Mouse (Mus musculus) liver, embryonic 14.5 days (tissue): ENCODE measurements around the gene Gm9964. TPM values are rescaled to one million over a fixed set of nuclear protein-coding genes. Genes with fewer than 3 reads are reported as not detected.

Experiments
- ATAC-seq: fragments of 200-750 bp; cut with Nextera tagmentation; 2 replicates; pipeline ENCODE4 v1.8.0; 2017; ENCODE audit warnings: moderate number of reproducible peaks, mild to moderate bottlenecking, moderate library complexity; ENCODE audit not compliant: insufficient read depth
- DNase-seq, 3 experiments: peaks; one replicate each; pipeline ENCODE4 v3.0.0-alpha.2; 2012 to 2013; ENCODE audit warnings: low read depth in 3 of 3, low spot score in 3 of 3
- H3K27ac ChIP-seq: fragments of 300-500 bp; sonication (generic); 2 replicates; pipeline ENCODE4 v1.5.1; 2014; ENCODE audit warnings: moderate library complexity, mild to moderate bottlenecking, control low read depth, inconsistent platforms
- H3K27me3 ChIP-seq: fragments of 300-500 bp; sonication (generic); 2 replicates; pipeline ENCODE4 v1.6.1; 2014; ENCODE audit warnings: mild to moderate bottlenecking, low read length, moderate library complexity; ENCODE audit not compliant: control insufficient read depth, insufficient read depth
- H3K36me3 ChIP-seq: fragments of 300-500 bp; sonication (generic); replicated peaks from 2 replicates; pipeline ENCODE4 v1.6.1; 2014; ENCODE audit warnings: low read depth; ENCODE audit not compliant: control insufficient read depth, insufficient read depth
- H3K4me1 ChIP-seq, 2 experiments: fragments of 200-500 bp in 1 of 2; fragments of 300-500 bp in 1 of 2; sonication (generic) in 1 of 2; replicated peaks; 2 replicates each; pipeline ENCODE4 v1.6.1; 2012 to 2014; ENCODE audit warnings: antibody characterized with exemption in 1 of 2, inconsistent platforms in 1 of 2, low read length in 1 of 2; ENCODE audit not compliant: control insufficient read depth in 2 of 2, insufficient read depth in 2 of 2
- H3K4me2 ChIP-seq: fragments of 300-500 bp; sonication (generic); 2 replicates; pipeline ENCODE4 v1.6.1; 2014; ENCODE audit warnings: low read depth, mild to moderate bottlenecking, control low read depth, moderate library complexity
- H3K4me3 ChIP-seq, 2 experiments: fragments of 200-500 bp in 1 of 2; fragments of 300-500 bp in 1 of 2; sonication (generic) in 1 of 2; 2 replicates each; pipeline ENCODE4 v1.5.1; 2012 to 2014; ENCODE audit warnings: low read depth in 2 of 2, low read length in 2 of 2, mild to moderate bottlenecking in 2 of 2, control low read depth in 1 of 2, inconsistent platforms in 1 of 2, moderate library complexity in 1 of 2; ENCODE audit not compliant: insufficient read depth in 1 of 2
- H3K9ac ChIP-seq: fragments of 300-500 bp; sonication (generic); replicated peaks from 2 replicates; pipeline ENCODE4 v1.6.1; 2014; ENCODE audit warnings: mild to moderate bottlenecking, control low read depth, moderate library complexity
- H3K9me3 ChIP-seq: fragments of 300-500 bp; sonication (generic); 2 replicates; pipeline ENCODE4 v1.6.1; 2016; ENCODE audit warnings: low read length, mixed read lengths; ENCODE audit not compliant: control insufficient read depth
- CTCF ChIP-seq: IDR thresholded peaks from 2 replicates; pipeline ENCODE4 v1.5.1; 2016; ENCODE audit warnings: antibody characterized with exemption, low read depth, control low read depth
- EP300 ChIP-seq: IDR thresholded peaks from 2 replicates; pipeline ENCODE4 v1.6.1; 2016; ENCODE audit warnings: antibody characterized with exemption, low read depth
- WGBS: fragments of 180-500 bp; shearing (Covaris S2); extraction: QIAGEN DNeasy Blood & Tissue Kit; methylation state at CpG from one replicate; pipeline ENCODE4 v1.1.7; 2014; ENCODE audit not compliant: insufficient replicate concordance; 5-methylcytosine and 5-hydroxymethylcytosine counted together
- polyA plus RNA-seq, 2 experiments: library from polyadenylated mRNA; depleted of rRNA in 1 of 2; stranded (reverse) in 1 of 2; unstranded in 1 of 2; fragments of >200 nt; fragmentation: Nextera tagmentation in 1 of 2; extraction: Ambion mirVana in 1 of 2; gene quantifications; 2 replicates each; pipeline versions ENCODE4 v1.2.1 to v1.2.3; 2012 to 2014

Gene Gm9964
- polyA plus RNA-seq, 2 experiments, result not detected

GRCm38 (mm10) chr11:79258738-79259137 lies 38.0 kb downstream of the Gm9964 start:
- H3K27me3 ChIP-seq, result no peaks in the 10 kb centered on the region
- no peak for DNase-seq
- no peaks in the 10 kb centered on the region for H3K9me3 ChIP-seq
- no peak overlapping the region for H3K27ac ChIP-seq
- WGBS, result 53% methylated on average over 6 of the region's 6 CpGs
- ATAC-seq, result no peak
- TF ChIP-seq CTCF, result no peak
- no peak for TF ChIP-seq EP300
- no peak overlapping the region for H3K4me3 ChIP-seq
- H3K4me2 ChIP-seq, result no peak overlapping the region
- peaks cover 11 to 13% of the 10 kb centered on the region in 2 experiments for H3K4me1 ChIP-seq
- H3K9ac ChIP-seq, result no peak overlapping the region
- H3K36me3 ChIP-seq, result no peaks in the 10 kb centered on the region

GRCm38 (mm10) chr11:79254391-79255098 lies 42.2 kb downstream of the Gm9964 start, which contains the start of gene Wsb1:
Gene Wsb1 (minus strand): TSS chr11:79254671.
- peaks cover 21% of the 10 kb centered on the region in 2 experiments for H3K4me1 ChIP-seq
- H3K4me2 ChIP-seq, result peak within 1 kb of the TSS; percentile 97
- peak within 1 kb of the TSS; percentile 73 for H3K27ac ChIP-seq
- peak within 1 kb of the TSS; percentile 97 for H3K9ac ChIP-seq
- DNase-seq (peak; percentile 77 to 85 (median 77)), ATAC-seq (peak; percentile 85)
- 2% methylated on average over 50 of the region's 50 CpGs for WGBS
- H3K4me3 ChIP-seq, result peak within 1 kb of the TSS; percentile 81 to 95
- H3K9me3 ChIP-seq, result no peaks in the 10 kb centered on the region
- peaks cover 13% of the 10 kb centered on the region for H3K36me3 ChIP-seq
- H3K27me3 ChIP-seq, result no peaks in the 10 kb centered on the region
- no peak for TF ChIP-seq CTCF
- peak; percentile 30; the same call in 1 of the 2 replicates for TF ChIP-seq EP300

GRCm38 (mm10) chr11:79253542-79254390 lies 42.9 kb downstream of the Gm9964 start:
- Histone ChIP-seq H3K4me3 (peak overlapping the region; percentile 81 to 95), H3K36me3 (peaks cover 18% of the 10 kb centered on the region), H3K9ac (peak overlapping the region; percentile 97), H3K9me3 (no peaks in the 10 kb centered on the region), H3K4me1 (peaks cover 21% of the 10 kb centered on the region in 2 experiments), H3K27me3 (no peaks in the 10 kb centered on the region), H3K27ac (peak overlapping the region; percentile 73), H3K4me2 (peak overlapping the region; percentile 97)
- DNase-seq, result peak in 2 of 3 experiments; percentile 25 to 49
- TF ChIP-seq CTCF, result no peak
- peak; percentile 76 for ATAC-seq
- WGBS, result 1% methylated on average over 46 of the region's 49 CpGs

- TF ChIP-seq EP300, result no peak
- no peak for TF ChIP-seq CTCF
- peak overlapping the region; percentile 97 for H3K4me2 ChIP-seq
- H3K36me3 ChIP-seq, result peaks cover 22% of the 10 kb centered on the region
- no peak for ATAC-seq
- WGBS, result 18% methylated on average over 6 of the region's 6 CpGs
- peak overlapping the region; percentile 73; the same call in 1 of the 2 replicates for H3K27ac ChIP-seq
- DNase-seq, result peak; percentile 13 to 47 (median 17)
- H3K9ac ChIP-seq, result peak overlapping the region; percentile 97
- peak overlapping the region; percentile 81 to 95 for H3K4me3 ChIP-seq
- no peaks in the 10 kb centered on the region for H3K27me3 ChIP-seq
- H3K4me1 ChIP-seq, result peaks cover 21% of the 10 kb centered on the region in 2 experiments
- H3K9me3 ChIP-seq, result no peaks in the 10 kb centered on the region
Measured at GRCm38 (mm10) chr11:79252881-79253541, 43.7 kb downstream of the Gm9964 start.

Other genes with a start within 250 kb of the Gm9964 start
- gene Ksr1, start 150.5 kb downstream of the Gm9964 start, polyA plus RNA-seq (2012; rRNA removed), result 3.2 and 4.0 TPM in 2 replicates
- 1.7 and 2.8 TPM in 2 replicates for gene Ksr1, start 150.5 kb downstream of the Gm9964 start, polyA plus RNA-seq (2014; fragmentation: Nextera tagmentation; extraction: Ambion mirVana)
- gene Wsb1, start 42.2 kb downstream of the Gm9964 start, polyA plus RNA-seq (2012; rRNA removed), result 21.7 and 29.4 TPM in 2 replicates
- gene Wsb1, start 42.2 kb downstream of the Gm9964 start, polyA plus RNA-seq (2014; fragmentation: Nextera tagmentation; extraction: Ambion mirVana), result 30.2 and 31.5 TPM in 2 replicates
- gene Nf1, start 42.8 kb upstream of the Gm9964 start, polyA plus RNA-seq (2012; rRNA removed), result 2.0 and 2.3 TPM in 2 replicates
- gene Nf1, start 42.8 kb upstream of the Gm9964 start, polyA plus RNA-seq (2014; fragmentation: Nextera tagmentation; extraction: Ambion mirVana), result 1.7 and 1.8 TPM in 2 replicates
- 0.01 and 0.02 TPM in 2 replicates for gene Omg, start 207.2 kb upstream of the Gm9964 start, polyA plus RNA-seq (2012; rRNA removed)
- not detected in 2 replicates for gene Omg, start 207.2 kb upstream of the Gm9964 start, polyA plus RNA-seq (2014; fragmentation: Nextera tagmentation; extraction: Ambion mirVana)
- gene Evi2b, start 226.9 kb upstream of the Gm9964 start, polyA plus RNA-seq (2012; rRNA removed), result 8.4 and 9.7 TPM in 2 replicates
- gene Evi2b, start 226.9 kb upstream of the Gm9964 start, polyA plus RNA-seq (2014; fragmentation: Nextera tagmentation; extraction: Ambion mirVana), result 7.7 and 7.8 TPM in 2 replicates
- gene Evi2, start 233.7 kb upstream of the Gm9964 start, polyA plus RNA-seq (2012; rRNA removed), result 0.31 and 0.44 TPM in 2 replicates
- 0.59 and 0.63 TPM in 2 replicates for gene Evi2, start 233.7 kb upstream of the Gm9964 start, polyA plus RNA-seq (2014; fragmentation: Nextera tagmentation; extraction: Ambion mirVana)
- 2.4 and 3.9 TPM in 2 replicates for gene Evi2a, start 233.7 kb upstream of the Gm9964 start, polyA plus RNA-seq (2012; rRNA removed)
- 4.2 TPM in 2 replicates for gene Evi2a, start 233.7 kb upstream of the Gm9964 start, polyA plus RNA-seq (2014; fragmentation: Nextera tagmentation; extraction: Ambion mirVana)